Mouse (Mus musculus) monocyte, adult 5-6 weeks (primary cell): ENCODE data around the gene Rhox3f. TPM values are rescaled to one million over a fixed set of nuclear protein-coding genes. Genes with fewer than 3 reads are reported as not detected.
"Not testable (repeated sequence)": the region's sequence is repeated elsewhere in the genome, so short reads cannot be mapped to it uniquely, and the experiment has no call there.

Experiments
- ATAC-seq: fragments of 153-309, 156-312 bp; replicated peaks from 2 replicates; pipeline ENCODE4 v1.8.0; 2017; ENCODE audit warnings: mild to moderate bottlenecking; ENCODE audit not compliant: low TSS enrichment, insufficient number of reproducible peaks, severe bottlenecking, poor library complexity, low FRiP score
- total RNA-seq: library from RNA; stranded (forward); fragments of 200-1000, 200-491, 200-594 nt; gene quantifications from 3 replicates; pipeline ENCODE4 v1.2.3, GENCODE M21; 2017

Gene Rhox3f
- total RNA-seq = not detected in 3 replicates

DNA sequence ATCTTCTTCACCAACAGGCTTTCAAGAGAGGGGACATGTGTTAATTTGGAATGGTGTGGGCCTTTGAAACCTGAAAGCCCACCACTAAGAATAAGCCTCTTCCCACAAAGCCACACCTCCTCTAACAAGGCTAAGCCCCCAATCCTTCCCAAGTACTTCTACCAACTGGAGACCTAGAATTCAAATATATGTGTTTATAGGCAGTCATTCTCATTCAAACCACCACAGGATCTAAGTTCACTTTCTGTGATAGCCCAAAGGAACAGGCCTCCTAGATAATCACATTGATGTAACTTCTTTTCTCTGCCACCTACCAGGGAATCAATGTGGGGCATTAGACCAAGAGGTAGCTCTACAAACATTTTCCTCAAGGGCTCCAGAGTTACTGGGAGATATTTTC lies at the start of gene Rhox3f:
Gene Rhox3f (plus strand): TSS at position 301 of the 400 bp plus-strand sequence.
- not testable (repeated sequence) for ATAC-seq

DNA sequence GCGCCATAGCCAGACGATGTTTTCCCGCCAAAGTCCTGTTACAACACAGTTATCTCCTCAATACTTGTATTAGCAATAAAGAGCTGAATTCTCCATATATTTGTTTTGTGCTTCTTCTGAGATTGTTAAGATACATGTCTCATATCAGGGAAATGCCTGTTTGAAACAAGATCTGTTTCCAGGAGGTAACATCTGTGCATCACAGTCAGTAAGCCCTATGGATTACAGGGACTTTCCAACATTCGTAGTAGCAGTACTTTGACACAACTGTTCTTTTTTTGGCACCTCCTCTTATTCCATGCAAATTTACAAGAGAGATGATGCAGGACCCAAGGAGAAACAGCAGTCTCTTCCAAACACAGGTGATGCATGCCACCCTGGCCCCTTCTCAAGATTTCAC lies 39.1 kb upstream of the Rhox3f start, which contains the start of gene Rhox3e:
Gene Rhox3e (plus strand): TSS at position 301 of the 400 bp plus-strand sequence.
- not testable (repeated sequence) for ATAC-seq

DNA sequence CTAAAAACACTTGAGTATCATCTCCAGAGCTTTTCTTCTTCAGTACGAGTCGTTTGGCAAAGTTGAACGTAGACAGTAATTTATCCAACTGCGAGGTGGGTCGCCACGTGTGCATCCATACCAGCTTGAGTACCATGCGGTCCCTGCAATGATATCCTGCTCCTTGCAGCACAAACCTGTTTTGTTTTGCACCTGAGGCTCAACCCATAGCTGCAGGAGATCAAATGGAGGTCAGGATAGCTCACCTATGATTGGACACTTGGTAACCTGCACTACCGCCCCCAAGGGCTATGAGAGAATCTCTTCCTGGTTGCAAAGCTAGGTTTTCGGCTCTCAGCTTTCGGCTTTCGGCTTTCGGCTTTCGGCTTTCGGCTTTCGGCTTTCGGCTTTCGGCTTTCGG lies 23.7 kb upstream of the Rhox3f start, which contains the start of gene Rhox4e:
Gene Rhox4e (plus strand): TSS at position 301 of the 400 bp plus-strand sequence.
- not testable (repeated sequence) for ATAC-seq

DNA sequence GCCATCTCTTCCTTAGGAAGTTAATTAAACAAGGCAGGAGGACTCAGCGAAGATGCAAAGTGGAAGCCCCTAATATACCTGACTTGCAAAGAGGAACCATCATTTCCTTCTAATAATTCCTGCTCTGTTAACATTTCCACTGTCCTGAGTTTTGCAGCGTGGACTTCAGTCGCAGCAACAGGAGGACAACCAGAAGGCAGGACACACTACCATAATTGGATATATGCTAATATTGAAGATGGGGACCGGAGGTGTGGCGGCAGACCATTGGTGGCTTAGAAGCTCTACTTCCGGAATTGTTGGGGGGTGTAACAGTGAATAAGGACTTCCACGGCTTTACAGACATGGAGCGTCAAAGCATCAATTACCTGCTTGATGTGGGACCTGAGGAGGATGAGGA lies 9.7 kb upstream of the Rhox3f start, which contains the start of gene Rhox2f:
Gene Rhox2f (plus strand): TSS at position 301 of the 400 bp plus-strand sequence.
- ATAC-seq = not testable (repeated sequence)

DNA sequence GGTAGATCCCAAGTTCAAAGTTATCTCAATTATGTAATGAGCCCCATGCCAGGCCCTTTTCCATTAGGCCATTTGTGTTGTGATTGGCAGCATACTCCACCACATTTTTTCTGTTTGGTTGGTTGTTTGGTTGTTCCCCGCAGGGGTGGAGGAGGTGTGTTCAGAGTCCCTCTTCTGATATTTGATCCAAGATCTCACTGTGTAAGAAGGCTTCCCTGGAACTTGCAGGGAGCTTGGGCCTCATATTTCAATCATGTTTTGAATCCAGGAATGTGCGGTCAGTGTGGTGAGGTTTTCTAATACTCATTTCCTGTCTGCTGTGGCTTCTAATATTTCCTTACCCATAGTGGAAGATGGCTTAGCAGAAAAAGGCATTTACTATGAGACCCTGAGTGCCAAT lies 8.2 kb upstream of the Rhox3f start:
- ATAC-seq = not testable (repeated sequence)

DNA sequence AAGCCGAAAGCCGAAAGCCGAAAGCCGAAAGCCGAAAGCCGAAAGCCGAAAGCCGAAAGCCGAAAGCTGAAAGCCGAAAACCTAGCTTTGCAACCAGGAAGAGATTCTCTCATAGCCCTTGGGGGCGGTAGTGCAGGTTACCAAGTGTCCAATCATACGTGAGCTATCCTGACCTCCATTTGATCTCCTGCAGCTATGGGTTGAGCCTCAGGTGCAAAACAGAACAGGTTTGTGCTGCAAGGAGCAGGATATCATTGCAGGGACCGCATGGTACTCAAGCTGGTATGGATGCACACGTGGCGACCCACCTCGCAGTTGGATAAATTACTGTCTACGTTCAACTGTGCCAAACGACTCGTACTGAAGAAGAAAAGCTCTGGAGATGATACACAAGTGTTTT lies 26.8 kb downstream of the Rhox3f start, which contains the start of gene Rhox4f:
Gene Rhox4f (minus strand): TSS at position 101 of the 400 bp plus-strand sequence.
- not testable (repeated sequence) for ATAC-seq

DNA sequence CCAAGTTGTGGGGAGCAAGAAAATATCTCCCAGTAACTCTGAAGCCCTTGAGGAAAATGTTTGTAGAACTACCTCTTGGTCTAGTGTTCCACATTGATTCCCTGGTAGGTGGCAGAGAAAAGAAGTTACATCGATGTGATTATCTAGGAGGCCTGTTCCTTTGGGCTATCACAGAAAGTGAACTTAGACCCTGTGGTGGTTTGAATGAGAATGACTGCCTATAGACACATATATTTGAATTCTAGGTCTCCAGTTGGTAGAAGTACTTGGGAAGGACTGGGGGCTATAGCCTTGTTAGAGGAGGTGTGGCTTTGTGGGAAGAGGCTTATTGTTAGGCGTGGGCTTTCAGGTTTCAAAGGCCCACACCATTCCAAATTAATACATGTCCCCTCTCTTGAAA lies 47.7 kb downstream of the Rhox3f start, which contains the start of gene Rhox3g:
Gene Rhox3g (minus strand): TSS at position 101 of the 400 bp plus-strand sequence.
- ATAC-seq = not testable (repeated sequence)

Other genes with a start within 250 kb of the Rhox3f start
- not detected in 3 replicates for gene Rhox3a2, start 201.0 kb upstream of the Rhox3f start, total RNA-seq
- 0.58 TPM in 1 of 3 replicates, not detected in the others for gene Rhox4a2, start 190.1 kb upstream of the Rhox3f start, total RNA-seq
- gene Rhox2b, start 168.9 kb upstream of the Rhox3f start, total RNA-seq = not detected in 3 replicates
- not detected in 3 replicates for gene Rhox4b, start 148.5 kb upstream of the Rhox3f start, total RNA-seq
- gene Rhox2c, start 127.3 kb upstream of the Rhox3f start, total RNA-seq = not detected in 3 replicates
- gene Rhox3c, start 122.4 kb upstream of the Rhox3f start, total RNA-seq = not detected in 3 replicates
- gene Rhox4c, start 100.7 kb upstream of the Rhox3f start, total RNA-seq = not detected in 3 replicates
- not detected in 3 replicates for gene Rhox2d, start 87.6 kb upstream of the Rhox3f start, total RNA-seq
- gene Rhox4d, start 66.6 kb upstream of the Rhox3f start, total RNA-seq = not detected in 3 replicates
- gene Rhox2e, start 50.5 kb upstream of the Rhox3f start, total RNA-seq = not detected in 3 replicates
- not detected in 3 replicates for gene Rhox3e, start 39.0 kb upstream of the Rhox3f start, total RNA-seq
- not detected in 3 replicates for gene Rhox4e, start 23.6 kb upstream of the Rhox3f start, total RNA-seq
- not detected in 3 replicates for gene Rhox2f, start 9.6 kb upstream of the Rhox3f start, total RNA-seq
- gene Rhox4f, start 26.7 kb downstream of the Rhox3f start, total RNA-seq = not detected in 3 replicates
- not detected in 3 replicates for gene Rhox3g, start 47.6 kb downstream of the Rhox3f start, total RNA-seq
- gene Rhox2g, start 62.5 kb downstream of the Rhox3f start, total RNA-seq = not detected in 3 replicates
- gene Rhox4g, start 70.3 kb downstream of the Rhox3f start, total RNA-seq = not detected in 3 replicates
- not detected in 3 replicates for gene Rhox3h, start 87.8 kb downstream of the Rhox3f start, total RNA-seq
- gene Rhox2h, start 92.3 kb downstream of the Rhox3f start, total RNA-seq = not detected in 3 replicates
- gene Rhox5, start 223.8 kb downstream of the Rhox3f start, total RNA-seq = not detected in 3 replicates
- gene Rhox6, start 245.9 kb downstream of the Rhox3f start, total RNA-seq = not detected in 3 replicates